Mouse (Mus musculus): ENCODE data around the gene Ctu2. TPM values are rescaled to one million over a fixed set of nuclear protein-coding genes. Genes with fewer than 3 reads are reported as not detected.

The Ctu2 gene
- polyA plus RNA-seq, 1 experiment from 2014 or later, result 26.7 TPM

DNA sequence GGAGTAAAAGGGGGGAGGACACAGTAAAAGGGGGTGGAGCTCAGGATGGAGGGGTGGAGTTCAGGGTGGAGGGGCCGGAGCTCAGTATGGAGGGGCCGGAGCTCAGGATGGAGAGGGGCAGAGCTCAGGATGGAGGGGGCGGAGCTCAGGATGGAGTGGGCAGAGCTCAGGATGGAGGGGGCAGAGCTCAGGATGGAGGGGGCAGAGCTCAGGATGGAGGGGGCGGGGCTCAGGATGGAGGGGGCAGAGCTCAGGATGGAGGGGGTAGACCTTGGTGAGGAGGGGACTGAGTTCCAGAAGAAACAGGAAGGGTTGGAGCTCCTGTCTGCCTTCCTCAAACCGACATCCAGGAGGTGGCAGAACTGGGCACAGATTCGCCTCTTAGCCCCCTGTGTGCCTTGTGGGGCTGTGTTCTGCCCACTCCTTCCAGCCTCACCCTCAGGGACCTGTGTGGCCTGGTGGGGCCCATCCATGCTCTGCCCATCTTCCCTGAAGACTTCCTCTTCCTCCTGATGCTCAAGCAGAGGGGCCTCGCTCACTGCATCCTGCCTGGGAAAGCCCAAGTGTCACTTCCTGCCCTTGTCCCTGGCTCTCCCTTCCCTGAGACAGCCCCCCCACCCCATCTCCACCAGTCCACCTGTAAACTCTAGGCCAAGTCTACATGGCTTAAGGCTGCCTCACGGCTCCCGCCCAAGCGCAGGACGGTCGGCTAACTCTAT, 21.2 kb downstream of the Ctu2 start:
- DNase-seq (no peak), ATAC-seq (ENCODE audit: low read depth) (no peak)
- WGBS (ENCODE audit: insufficient replicate concordance), result 83% methylated on average over 12 of the region's 12 CpGs
- Histone ChIP-seq H3K4me1 (replicated peaks) (peaks cover 4% of the 10 kb centered on the region; the same call in 1 of the 2 replicates), H3K4me2 (no peak overlapping the region), H3K36me3 (peaks cover 99% of the 10 kb centered on the region), H3K4me3 (replicated peaks) (no peak overlapping the region), H3K27ac (peak overlapping the region; percentile 34; the same call in 1 of the 2 replicates), H3K9ac (no peak overlapping the region), H3K27me3 (no peaks in the 10 kb centered on the region), H3K9me3 (replicated peaks) (no peaks in the 10 kb centered on the region)

DNA sequence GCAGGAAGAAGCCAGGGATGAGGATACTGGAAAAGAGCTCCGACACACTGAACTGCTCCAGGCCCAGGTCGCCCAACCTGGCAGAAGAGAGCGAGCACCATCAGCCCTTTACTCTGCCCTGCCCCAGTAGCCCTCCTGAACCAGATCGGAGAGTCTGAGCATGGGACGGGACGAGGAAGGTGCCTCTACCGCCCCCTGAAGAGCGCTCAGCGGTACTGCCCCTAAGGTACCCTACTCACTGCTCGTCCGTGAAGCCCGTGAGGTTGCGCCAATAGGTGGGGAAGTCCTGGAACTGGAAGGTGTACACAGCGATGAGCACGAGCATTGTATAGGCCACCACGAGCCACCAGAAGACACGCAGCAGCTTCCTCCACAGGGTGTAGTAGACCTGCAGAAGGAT, 22.0 kb downstream of the Ctu2 start:
- no peak overlapping the region for H3K9ac ChIP-seq
- H3K9me3 ChIP-seq (replicated peaks), result no peaks in the 10 kb centered on the region
- ATAC-seq (ENCODE audit: low read depth) (no peak), DNase-seq (no peak)
- H3K4me3 ChIP-seq (replicated peaks), result no peak overlapping the region
- H3K27ac ChIP-seq, result peak overlapping the region; percentile 34; the same call in 1 of the 2 replicates
- WGBS (ENCODE audit: insufficient replicate concordance), result 77% methylated on average over 17 of the region's 17 CpGs
- no peak overlapping the region for H3K4me2 ChIP-seq
- no peaks in the 10 kb centered on the region for H3K27me3 ChIP-seq
- H3K36me3 ChIP-seq, result peaks cover 99% of the 10 kb centered on the region
- peaks cover 4% of the 10 kb centered on the region; the same call in 1 of the 2 replicates for H3K4me1 ChIP-seq (replicated peaks)

DNA sequence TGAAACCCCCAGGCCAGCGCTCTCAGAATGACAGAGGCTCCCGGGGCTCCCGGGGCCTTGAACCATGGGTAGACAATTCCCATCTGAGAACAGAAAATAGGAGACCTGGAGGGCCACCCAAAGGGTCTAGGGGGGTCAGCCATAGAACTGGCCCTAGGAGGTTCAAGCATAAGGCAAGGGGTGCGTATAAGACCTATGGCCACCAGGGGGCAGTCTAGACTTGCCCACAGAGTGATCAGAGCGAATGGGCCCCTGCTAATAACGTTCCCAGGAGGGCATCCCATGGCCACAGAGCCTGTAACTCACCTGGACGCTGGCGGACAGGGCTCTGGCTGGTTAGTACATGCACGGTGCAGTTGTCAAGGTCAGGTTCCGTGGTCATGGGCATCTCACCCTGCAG, 24.9 kb downstream of the Ctu2 start:
- Histone ChIP-seq H3K4me3 (replicated peaks) (no peak overlapping the region), H3K27me3 (no peaks in the 10 kb centered on the region), H3K36me3 (peaks cover 98% of the 10 kb centered on the region), H3K9me3 (replicated peaks) (no peaks in the 10 kb centered on the region), H3K9ac (no peak overlapping the region), H3K27ac (no peak overlapping the region), H3K4me1 (replicated peaks) (peaks cover 4% of the 10 kb centered on the region; the same call in 1 of the 2 replicates), H3K4me2 (no peak overlapping the region)
- DNase-seq (peak; percentile 67), ATAC-seq (ENCODE audit: low read depth) (peak; percentile 58)
- 43% methylated on average over 10 of the region's 10 CpGs for WGBS (ENCODE audit: insufficient replicate concordance)

DNA sequence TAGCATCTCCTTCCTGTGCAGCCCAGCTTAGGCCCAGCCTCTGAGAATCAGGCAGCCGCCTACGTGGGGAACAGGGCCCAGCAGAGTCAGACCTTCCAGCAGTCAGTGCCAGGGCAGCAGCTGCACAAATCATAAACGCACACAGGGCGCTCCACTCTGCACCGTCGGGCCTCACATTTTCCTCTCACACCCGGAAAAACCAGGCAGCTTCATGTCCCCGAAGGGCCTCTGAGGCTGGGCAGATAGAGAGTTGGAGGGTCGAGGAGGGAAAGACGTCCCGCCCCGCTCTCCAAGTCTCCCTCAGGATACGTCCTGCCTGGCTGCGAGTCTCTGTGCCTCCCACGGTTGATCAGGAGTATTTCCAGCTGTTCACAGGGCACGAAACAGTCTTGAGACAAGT, 35.6 kb downstream of the Ctu2 start:
- Histone ChIP-seq H3K36me3 (peaks cover 93% of the 10 kb centered on the region), H3K4me1 (replicated peaks) (peaks cover 58% of the 10 kb centered on the region), H3K4me2 (no peak overlapping the region), H3K27me3 (no peaks in the 10 kb centered on the region), H3K4me3 (replicated peaks) (no peak overlapping the region), H3K27ac (no peak overlapping the region), H3K9ac (no peak overlapping the region), H3K9me3 (replicated peaks) (no peaks in the 10 kb centered on the region)
- WGBS (ENCODE audit: insufficient replicate concordance), result 84% methylated on average over 16 of the region's 16 CpGs
- no peak for ATAC-seq (ENCODE audit: low read depth)
- DNase-seq, result no peak

DNA sequence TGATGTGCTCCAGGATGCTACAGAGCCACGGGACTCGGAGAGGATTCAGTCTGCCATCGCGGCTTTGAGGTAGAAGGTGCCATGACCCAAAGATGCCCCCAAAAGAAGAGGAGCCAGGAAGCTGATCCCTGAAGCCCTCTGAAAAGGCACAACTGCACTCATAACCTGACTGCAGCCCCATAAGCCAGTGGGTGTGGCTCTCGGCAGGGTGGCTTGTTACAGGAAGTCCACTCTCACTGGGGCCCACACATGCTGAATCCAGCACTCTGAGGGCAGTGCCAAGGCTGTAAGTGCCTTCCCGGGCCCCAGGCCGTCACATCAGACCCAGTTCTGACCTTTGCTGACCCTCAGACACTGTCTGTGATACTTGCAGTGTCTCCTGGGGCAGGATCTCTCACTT, 36.4 kb downstream of the Ctu2 start:
- H3K27ac ChIP-seq, result peak overlapping the region; percentile 27; the same call in 1 of the 2 replicates
- WGBS (ENCODE audit: insufficient replicate concordance), result 78% methylated on average over 7 of the region's 7 CpGs

DNA sequence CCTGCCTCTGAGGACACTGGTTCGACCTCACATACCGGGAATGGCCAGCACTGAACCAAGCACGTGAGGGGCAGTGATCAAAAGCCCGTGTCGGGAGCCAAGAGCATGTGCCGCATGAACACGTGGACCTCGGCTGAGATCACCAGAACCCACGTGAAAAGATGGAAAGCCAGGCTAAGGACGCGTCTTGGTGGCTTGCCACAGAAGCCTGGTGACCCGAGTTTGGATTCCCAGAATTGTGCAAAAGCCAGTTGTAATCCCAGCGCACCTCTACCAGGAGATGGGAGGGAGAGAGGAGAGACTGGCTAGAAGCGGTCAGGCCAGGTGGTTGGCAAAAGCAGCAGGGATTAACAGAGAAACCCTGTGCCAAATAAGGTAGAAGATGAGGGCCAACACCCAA, 39.8 kb downstream of the Ctu2 start:
- Histone ChIP-seq H3K27ac (no peak overlapping the region), H3K4me3 (replicated peaks) (no peak overlapping the region), H3K4me1 (replicated peaks) (peaks cover 84% of the 10 kb centered on the region), H3K9me3 (replicated peaks) (no peaks in the 10 kb centered on the region), H3K9ac (no peak overlapping the region), H3K36me3 (peaks cover 74% of the 10 kb centered on the region), H3K4me2 (no peak overlapping the region), H3K27me3 (no peaks in the 10 kb centered on the region)
- DNase-seq (no peak), ATAC-seq (ENCODE audit: low read depth) (no peak)
- WGBS (ENCODE audit: insufficient replicate concordance), result 89% methylated on average over 14 of the region's 14 CpGs

More for the DNA sequence above, 36.4 kb downstream of the Ctu2 start:
- Histone ChIP-seq H3K4me2 (no peak overlapping the region), H3K4me3 (replicated peaks) (no peak overlapping the region), H3K4me1 (replicated peaks) (peaks cover 66% of the 10 kb centered on the region), H3K9ac (no peak overlapping the region), H3K9me3 (replicated peaks) (no peaks in the 10 kb centered on the region), H3K27me3 (no peaks in the 10 kb centered on the region), H3K36me3 (peaks cover 90% of the 10 kb centered on the region)
- ATAC-seq (ENCODE audit: low read depth), result no peak
- no peak for DNase-seq

DNA sequence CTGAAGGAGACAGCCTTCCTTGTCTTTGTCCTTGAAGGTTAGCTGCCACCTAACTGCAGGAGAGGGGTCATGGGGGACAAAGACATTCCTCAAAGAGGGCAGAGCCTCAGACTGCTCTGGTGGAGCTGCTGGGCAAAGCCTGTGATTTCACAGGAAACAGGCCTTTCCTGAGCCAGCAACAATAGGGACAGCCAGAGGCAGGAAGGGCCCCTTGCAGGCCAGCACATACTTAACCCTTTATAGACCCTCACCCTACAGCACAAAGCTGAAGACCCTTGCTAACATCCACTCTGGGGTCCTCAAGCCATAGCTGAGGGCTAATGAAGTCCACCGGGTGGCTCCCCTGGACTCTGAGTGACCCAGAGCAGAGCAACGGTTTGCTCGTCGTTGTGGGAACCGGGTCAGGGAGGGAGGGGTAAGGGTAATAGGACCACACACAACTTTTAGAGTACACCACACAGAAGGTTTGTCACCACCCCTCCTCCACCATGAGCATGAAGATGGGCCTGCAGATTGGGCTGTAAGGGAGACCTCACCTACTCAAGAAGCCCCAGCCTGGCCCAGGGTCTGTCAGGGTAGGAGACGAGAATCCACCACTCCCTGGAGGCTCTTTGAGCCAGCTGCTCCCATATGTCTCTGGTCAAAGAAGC, 41.7 kb downstream of the Ctu2 start:
- H3K9me3 ChIP-seq (replicated peaks), result no peaks in the 10 kb centered on the region
- no peaks in the 10 kb centered on the region for H3K27me3 ChIP-seq
- H3K4me2 ChIP-seq, result no peak overlapping the region
- H3K36me3 ChIP-seq, result peaks cover 56% of the 10 kb centered on the region
- DNase-seq (no peak), ATAC-seq (ENCODE audit: low read depth) (no peak)
- H3K9ac ChIP-seq, result 0 out of 2 replicates have a peak overlapping the region, but pooled peaks have one; percentile 15
- H3K27ac ChIP-seq, result peak overlapping the region; percentile 57
- WGBS (ENCODE audit: insufficient replicate concordance), result 23% methylated on average over 6 of the region's 6 CpGs
- peaks cover 84% of the 10 kb centered on the region for H3K4me1 ChIP-seq (replicated peaks)
- no peak overlapping the region for H3K4me3 ChIP-seq (replicated peaks)

DNA sequence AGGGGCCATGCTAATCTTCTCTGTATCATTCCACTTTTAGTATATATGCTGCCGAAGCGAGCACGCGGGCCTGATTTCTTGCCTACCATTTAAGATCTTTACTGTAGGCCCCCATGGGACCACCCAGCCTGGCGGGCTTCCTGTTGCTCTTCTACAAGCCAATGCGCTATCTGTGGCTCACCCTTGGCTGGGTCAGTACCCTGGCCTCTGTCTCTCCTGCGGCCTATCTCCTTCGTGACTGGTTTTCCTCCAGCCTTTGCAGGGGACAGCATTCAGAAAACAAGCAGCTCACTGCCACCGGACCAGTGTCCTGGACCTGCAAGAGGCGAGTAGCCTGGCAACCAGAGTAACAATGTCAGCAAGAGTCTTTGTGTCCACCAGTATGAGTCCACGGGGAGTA, 44.7 kb downstream of the Ctu2 start:
- Histone ChIP-seq H3K4me3 (replicated peaks) (no peak overlapping the region), H3K27me3 (no peaks in the 10 kb centered on the region), H3K4me1 (replicated peaks) (peaks cover 95% of the 10 kb centered on the region), H3K9ac (no peak overlapping the region), H3K9me3 (replicated peaks) (no peaks in the 10 kb centered on the region), H3K36me3 (peaks cover 36% of the 10 kb centered on the region), H3K4me2 (no peak overlapping the region), H3K27ac (peak overlapping the region; percentile 45)
- ATAC-seq (ENCODE audit: low read depth), result no peak
- no peak for DNase-seq
- WGBS (ENCODE audit: insufficient replicate concordance), result 49% methylated on average over 11 of the region's 11 CpGs

DNA sequence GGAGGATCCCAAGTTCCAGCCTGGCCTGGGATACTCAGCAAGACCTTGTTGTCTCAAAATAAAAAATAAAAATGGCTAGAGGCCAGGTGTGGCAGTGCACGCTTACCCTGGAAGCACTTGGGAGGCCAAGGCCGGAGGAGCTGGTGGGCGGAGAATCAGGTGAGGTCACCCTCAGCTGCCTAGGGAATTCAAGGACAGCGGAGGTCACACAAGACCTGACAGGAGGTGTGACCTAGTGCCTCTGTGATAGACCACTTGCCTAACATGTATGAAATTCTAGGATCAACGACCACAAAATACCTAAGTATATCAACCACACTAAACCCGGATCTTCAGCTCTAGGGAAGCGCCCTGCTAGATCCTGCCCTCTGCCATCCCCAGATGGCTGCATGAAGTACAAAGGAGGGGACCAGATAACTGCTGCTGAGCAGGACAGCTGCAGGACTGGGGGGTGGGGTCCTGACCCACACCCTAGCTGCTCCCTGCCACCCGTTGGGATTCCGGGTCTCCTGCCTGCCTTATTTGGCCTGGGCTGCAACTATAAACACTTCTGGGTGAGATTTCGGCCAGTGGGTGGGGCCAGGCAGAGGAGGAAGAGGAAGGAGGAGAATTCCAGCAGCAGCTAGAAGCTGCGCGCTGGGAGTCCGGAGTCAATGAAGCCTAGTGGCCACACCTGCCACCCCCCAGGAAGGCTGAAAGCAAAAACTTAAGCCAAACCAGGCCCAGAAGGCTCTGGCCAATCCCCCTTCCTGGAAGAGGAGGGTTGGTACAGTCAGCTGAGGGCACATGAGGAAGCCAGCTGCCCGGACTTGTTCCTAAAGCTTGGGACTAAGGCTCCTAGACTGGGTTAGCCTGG, 47.1 kb downstream of the Ctu2 start:
- Histone ChIP-seq H3K4me1 (replicated peaks) (peaks cover 99% of the 10 kb centered on the region), H3K36me3 (peaks cover 33% of the 10 kb centered on the region), H3K27me3 (no peaks in the 10 kb centered on the region), H3K4me3 (replicated peaks) (no peak overlapping the region), H3K9ac (peak overlapping the region; percentile 50; the same call in 1 of the 2 replicates), H3K27ac (peak overlapping the region; percentile 86), H3K4me2 (peak overlapping the region; percentile 27), H3K9me3 (replicated peaks) (no peaks in the 10 kb centered on the region)
- ATAC-seq (ENCODE audit: low read depth) (no peak), DNase-seq (no peak)
- 56% methylated on average over 14 of the region's 14 CpGs for WGBS (ENCODE audit: insufficient replicate concordance)

DNA sequence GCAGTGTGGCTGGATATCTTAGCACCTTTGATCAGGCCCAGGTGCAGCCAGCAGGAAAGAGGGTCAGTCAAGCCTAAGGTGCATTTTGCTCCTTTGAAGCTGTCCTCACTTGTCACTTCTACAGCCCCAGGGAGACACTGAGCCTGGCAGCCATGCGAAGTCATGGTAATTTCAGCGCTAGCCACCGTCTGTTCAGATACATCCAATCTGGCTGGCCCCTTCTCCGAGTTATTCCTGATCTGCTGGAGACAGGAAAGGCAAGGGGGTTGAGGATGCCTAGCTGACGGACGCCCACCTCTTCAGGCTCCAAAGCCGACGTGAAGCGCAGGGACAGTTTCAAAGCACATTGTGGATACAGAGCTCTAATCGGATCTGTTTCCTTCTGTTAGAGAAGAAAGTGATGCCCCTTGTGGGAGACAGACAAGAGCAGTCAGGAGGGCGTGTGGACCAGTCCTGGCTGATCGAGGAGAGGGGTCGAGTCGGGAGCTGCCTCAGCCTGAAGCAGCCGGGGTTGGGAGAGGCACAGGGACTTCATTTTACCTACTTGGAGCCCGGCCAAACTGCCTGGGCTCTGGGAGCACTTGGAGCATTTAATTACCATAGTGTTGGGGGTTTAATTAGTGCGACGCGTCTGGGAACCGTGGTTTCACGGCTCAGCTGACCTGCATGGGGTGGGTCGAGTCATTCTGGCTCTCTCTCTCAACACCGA, 47.9 kb downstream of the Ctu2 start:
- Histone ChIP-seq H3K36me3 (peaks cover 31% of the 10 kb centered on the region), H3K9me3 (replicated peaks) (no peaks in the 10 kb centered on the region), H3K27ac (peak overlapping the region; percentile 86), H3K4me2 (peak overlapping the region; percentile 65), H3K4me3 (replicated peaks) (no peak overlapping the region), H3K27me3 (no peaks in the 10 kb centered on the region), H3K4me1 (replicated peaks) (peaks cover 96% of the 10 kb centered on the region), H3K9ac (peak overlapping the region; percentile 67)
- no peak for ATAC-seq (ENCODE audit: low read depth)
- 52% methylated on average over 23 of the region's 23 CpGs for WGBS (ENCODE audit: insufficient replicate concordance)
- DNase-seq, result no peak

All from liver, embryonic 13.5 days (tissue).